11 mouse cellular contexts compared by ENCODE assay signal in the genomic region with DNA sequence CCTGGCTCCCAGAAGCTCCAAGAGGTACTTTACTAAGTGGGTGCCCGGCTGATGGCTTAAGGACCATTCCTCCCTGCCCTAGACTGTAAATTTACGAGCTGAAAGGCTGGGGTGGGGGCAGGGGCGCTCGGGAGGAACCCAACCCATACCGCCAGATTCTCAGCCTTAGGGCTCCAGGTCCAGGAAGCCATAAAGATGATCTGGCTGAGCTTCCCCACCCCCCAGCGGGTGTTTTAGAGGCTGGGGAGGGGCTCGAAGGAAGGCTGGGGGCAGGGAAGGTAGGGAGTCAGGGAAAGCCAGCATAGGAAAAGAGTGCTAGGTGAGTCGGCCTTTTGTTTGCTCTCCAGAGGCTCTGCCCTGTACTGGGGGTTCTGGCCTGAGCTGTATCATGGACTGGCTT. TPM values are rescaled to one million over a fixed set of nuclear protein-coding genes. Genes with fewer than 3 reads are reported as not detected.
DNase-seq lines count a peak whose midpoint lies in the region; ATAC-seq and TF ChIP-seq lines count a peak whose summit lies in the region.
"Had no signal": no experiment of that assay in that cellular context is flagged by ENCODE, and none has a peak within 500 bp of the region (broad histone marks: within the 10 kb centered on the region; RNA-seq: fewer than 3 reads in every experiment).

No protein-coding gene starts in this region.

- peak overlapping the region; percentile 69 for H3K27ac ChIP-seq in intestine, embryonic 14.5 days (ENCODE audit: low read depth)
- no peak overlapping the region for H3K27ac ChIP-seq in intestine, postnatal 0 days (ENCODE audit: low read depth, low read length)
- H3K27ac ChIP-seq in neural tube, embryonic 12.5 days: no peak overlapping the region

- H3K36me3 ChIP-seq in intestine, embryonic 14.5 days (ENCODE audit: control insufficient read depth, insufficient read depth, low read length): no peaks in the 10 kb centered on the region
- no peaks in the 10 kb centered on the region for H3K36me3 ChIP-seq in intestine, postnatal 0 days (ENCODE audit: control insufficient read depth, insufficient read depth)
- H3K36me3 ChIP-seq in neural tube, embryonic 12.5 days: no peaks in the 10 kb centered on the region

- H3K9me3 ChIP-seq in intestine, embryonic 14.5 days (ENCODE audit: control insufficient read depth, low read length): no peaks in the 10 kb centered on the region
- H3K9me3 ChIP-seq in intestine, postnatal 0 days (ENCODE audit: control insufficient read depth): no peaks in the 10 kb centered on the region
- no peaks in the 10 kb centered on the region for H3K9me3 ChIP-seq in neural tube, embryonic 12.5 days

- no peak for TF ChIP-seq CTCF in intestine, postnatal 0 days (IDR thresholded peaks at IDR 0.05; ENCODE audit: low read depth)

- peak; percentile 30; the same call in 1 of the 2 replicates for ATAC-seq in intestine, embryonic 14.5 days (replicated peaks; ENCODE audit: low FRiP score, low TSS enrichment, low read depth)
- no peak for ATAC-seq in intestine, postnatal 0 days
- no peak for ATAC-seq in neural tube, embryonic 12.5 days (ENCODE audit: low FRiP score, low read depth)

- no peak for DNase-seq in intestine, embryonic 14.5 days (ENCODE audit: low spot score)
- no peak for DNase-seq in neural tube, embryonic 10.5 days (ENCODE audit: extremely low spot score, low spot score)
- DNase-seq in forelimb bud, embryonic 11.5 days (ENCODE audit: low read depth, low spot score): peak; percentile 69
- DNase-seq in left cerebral cortex, adult 11 months (ENCODE audit: low spot score): no peak
- DNase-seq in MN1 (ENCODE audit: low spot score): no peak
- DNase-seq: adrenal gland, postnatal 36 days; midbrain, embryonic 14.5 days; retina, postnatal 1 day had no signal

- 7% methylated on average over 8 of the region's 8 CpGs for WGBS in intestine, embryonic 14.5 days
- WGBS in intestine, postnatal 0 days: 22% methylated on average over 8 of the region's 8 CpGs
- WGBS in neural tube, embryonic 12.5 days: 2% methylated on average over 8 of the region's 8 CpGs

- H3K4me1 ChIP-seq in intestine, embryonic 14.5 days (replicated peaks; ENCODE audit: control insufficient read depth, insufficient read depth, low read length): peaks cover 62% of the 10 kb centered on the region
- H3K4me1 ChIP-seq in intestine, postnatal 0 days (replicated peaks; ENCODE audit: control insufficient read depth, insufficient read depth, low read length): peaks cover 10% of the 10 kb centered on the region
- H3K4me1 ChIP-seq in neural tube, embryonic 12.5 days: peaks cover 47% of the 10 kb centered on the region

- no peak overlapping the region for H3K4me3 ChIP-seq in intestine, embryonic 14.5 days (ENCODE audit: low read depth, low read length)
- H3K4me3 ChIP-seq in intestine, postnatal 0 days (ENCODE audit: low read depth, low read length): no peak overlapping the region
- no peak overlapping the region for H3K4me3 ChIP-seq in neural tube, embryonic 12.5 days

- peak overlapping the region; percentile 11; the same call in 1 of the 2 replicates for H3K4me2 ChIP-seq in intestine, embryonic 14.5 days (ENCODE audit: low read length)
- H3K4me2 ChIP-seq in intestine, postnatal 0 days (replicated peaks; ENCODE audit: low read depth): no peak overlapping the region
- 0 out of 2 replicates have a peak overlapping the region, but pooled peaks have one; percentile 3 for H3K4me2 ChIP-seq in neural tube, embryonic 12.5 days (replicated peaks)

- H3K27me3 ChIP-seq in intestine, embryonic 14.5 days (replicated peaks; ENCODE audit: control insufficient read depth, insufficient read depth, low read length): no peaks in the 10 kb centered on the region
- H3K27me3 ChIP-seq in intestine, postnatal 0 days (replicated peaks; ENCODE audit: control insufficient read depth, insufficient read depth, low read length): no peaks in the 10 kb centered on the region
- peaks cover 19% of the 10 kb centered on the region; the same call in 1 of the 2 replicates for H3K27me3 ChIP-seq in neural tube, embryonic 12.5 days (replicated peaks)
- H3K27me3 ChIP-seq: Patski had no signal

- no peak overlapping the region for H3K9ac ChIP-seq in intestine, embryonic 14.5 days (ENCODE audit: low read length)
- no peak overlapping the region for H3K9ac ChIP-seq in intestine, postnatal 0 days (ENCODE audit: low read depth, low read length)
- no peak overlapping the region for H3K9ac ChIP-seq in neural tube, embryonic 12.5 days

RNA-seq across cellular contexts. Expression of a gene that starts 17.8 kb away (rescaled TPM):
- 5.0 and 5.2 TPM in 2 replicates for polyA plus RNA-seq in intestine, embryonic 14.5 days (2014; fragmentation: Nextera tagmentation; extraction: Ambion mirVana)
- 2.5 and 2.6 TPM in 2 replicates for polyA plus RNA-seq in intestine, postnatal 0 days (2015; fragmentation: Nextera tagmentation; extraction: Ambion mirVana)
- polyA plus RNA-seq in neural tube, embryonic 12.5 days (2016; fragmentation: Nextera tagmentation; extraction: Ambion mirVana): 3.0 and 3.6 TPM in 2 replicates
